Mouse (Mus musculus) brain, embryonic 18.5 days (tissue): ENCODE data around the gene Gm36176.

ENCODE experiments used
- DNase-seq: peaks from one replicate; pipeline ENCODE4 v3.0.0-alpha.2; 2012; ENCODE audit warnings: low read depth, low spot score

Gm36176 gene

DNA sequence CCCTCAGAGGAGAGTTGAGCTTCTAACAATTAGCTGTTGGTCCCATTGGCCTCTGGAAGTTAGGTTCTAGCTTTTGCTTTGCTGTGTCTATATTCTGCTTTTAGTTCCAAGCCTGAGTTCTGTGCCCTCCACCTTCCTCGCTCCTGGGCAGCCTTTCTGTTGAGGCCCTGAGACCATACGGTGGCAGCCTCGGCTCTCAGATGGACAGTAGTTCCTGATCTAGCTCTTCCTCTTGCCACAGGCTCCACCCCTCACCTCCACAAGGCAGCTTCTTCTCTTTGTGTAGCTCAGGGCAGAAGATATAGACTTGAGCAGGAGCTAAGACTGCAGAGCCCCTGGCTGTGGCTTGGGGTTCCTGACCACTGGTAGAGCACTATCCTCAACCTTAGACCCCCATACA, 33.7 kb downstream of the Gm36176 start:
- DNase-seq, result no peak

DNA sequence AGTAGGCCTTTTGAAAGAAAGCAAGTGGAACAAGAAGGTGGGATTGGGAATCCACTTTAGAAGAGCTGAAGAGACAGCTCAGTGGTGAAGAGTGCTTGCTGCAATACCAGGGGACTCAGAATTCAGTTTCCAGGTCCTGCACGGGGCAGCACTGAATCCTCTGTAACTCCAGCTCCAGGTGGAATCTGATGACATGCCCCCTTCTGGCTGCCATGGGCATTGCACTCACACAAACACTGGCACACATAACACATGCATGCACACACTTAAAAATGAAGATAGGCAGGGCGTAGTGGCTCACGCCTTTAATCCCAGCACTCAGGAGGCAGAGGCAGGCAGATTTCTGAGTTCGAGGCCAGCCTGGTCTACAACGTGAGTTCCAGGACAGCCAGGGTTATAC, 36.0 kb downstream of the Gm36176 start:
- DNase-seq, result no peak

DNA sequence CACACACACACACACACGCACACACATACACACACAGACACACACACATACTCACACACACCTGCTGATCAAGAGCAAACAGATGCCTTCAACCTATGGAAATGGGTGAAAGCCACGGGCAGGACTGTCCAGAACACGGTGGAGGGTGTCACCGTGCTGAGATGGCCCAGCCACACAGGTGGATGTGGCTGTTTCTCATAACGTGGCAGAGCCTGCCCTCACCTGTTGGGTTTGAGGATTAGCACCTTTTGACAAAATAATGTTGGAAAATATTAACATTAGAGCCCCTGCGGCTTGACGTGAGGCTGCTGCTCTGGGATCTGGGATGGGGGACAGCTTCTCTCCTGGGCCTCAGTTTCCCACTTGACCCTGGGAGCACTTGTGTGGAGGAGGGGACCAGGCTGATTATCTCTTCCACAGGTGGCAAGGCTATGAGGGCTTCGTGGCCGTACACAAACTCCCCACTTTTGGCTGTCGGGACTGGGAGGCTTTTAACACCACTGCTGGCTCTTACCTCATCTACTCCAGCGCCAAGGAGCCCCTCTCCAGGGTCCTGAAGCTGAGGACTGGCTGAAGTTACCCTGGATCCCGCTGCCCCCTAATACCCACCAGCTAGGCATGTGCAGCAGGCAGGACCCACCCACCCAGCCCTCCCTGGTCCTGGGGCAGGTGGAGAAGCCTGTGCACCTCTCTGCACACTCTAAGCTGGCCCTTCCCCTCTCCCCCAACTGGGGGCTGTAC, 39.6 kb downstream of the Gm36176 start:
- no peak for DNase-seq

DNA sequence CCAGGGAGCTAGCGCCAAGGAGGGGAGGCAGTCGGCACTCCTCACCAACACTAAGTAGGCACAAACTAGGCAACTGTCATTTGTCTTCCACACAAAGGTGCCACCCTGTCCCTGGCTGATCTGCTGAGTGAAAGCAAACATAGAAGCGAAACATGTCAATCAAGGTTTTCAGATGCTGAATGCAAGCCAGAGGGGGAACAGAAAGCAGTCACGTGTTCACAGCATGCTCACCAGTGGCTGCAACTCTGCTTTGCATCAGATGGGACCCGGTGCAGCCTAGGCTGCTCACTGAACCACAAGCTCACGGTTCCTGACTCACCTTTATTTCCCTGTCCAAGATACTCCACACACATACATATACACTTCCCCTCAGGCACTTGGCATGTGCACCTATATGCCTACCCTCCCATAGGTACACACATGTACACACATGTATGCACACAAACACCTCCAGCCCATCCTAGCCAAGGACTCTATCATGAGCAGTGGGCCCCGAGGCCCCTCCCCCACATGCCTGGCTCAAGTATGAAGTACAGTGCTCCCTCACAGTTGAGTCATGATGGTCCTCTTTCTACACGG, 44.5 kb downstream of the Gm36176 start:
- DNase-seq, result no peak

DNA sequence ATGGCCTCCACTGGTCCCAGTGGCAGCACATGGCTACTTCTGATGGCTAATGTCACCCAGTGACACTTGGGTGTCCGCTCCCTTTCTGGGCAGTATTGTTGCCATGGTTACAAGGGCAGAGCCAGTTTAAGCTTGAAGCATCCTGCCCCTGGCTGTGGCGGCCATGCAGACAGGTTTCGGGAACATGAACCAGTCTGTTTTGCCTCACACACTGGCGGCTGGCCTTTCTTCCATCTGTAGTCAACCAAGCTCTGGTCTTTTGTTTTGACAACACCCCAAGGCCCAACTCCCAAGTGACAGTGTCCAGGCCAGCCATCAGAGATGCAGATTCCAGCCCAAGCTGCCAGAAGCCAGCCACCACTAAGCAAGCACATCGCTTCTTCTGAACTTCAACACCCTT, 49.0 kb downstream of the Gm36176 start:
- DNase-seq, result no peak
